ENCODE assay signal across 19 mouse cellular contexts in genomic region chr11:106426447-106426846, GRCm38 (mm10). TPM values are rescaled to one million over a fixed set of nuclear protein-coding genes. Genes with fewer than 3 reads are reported as not detected.
DNase-seq lines count a peak whose midpoint lies in the region; ATAC-seq and TF ChIP-seq lines count a peak whose summit lies in the region.
"Had no signal": no experiment of that assay in that cellular context is flagged by ENCODE, and none has a peak within 500 bp of the region (broad histone marks: within the 10 kb centered on the region; RNA-seq: fewer than 3 reads in every experiment).

No protein-coding gene starts in this region.

- no peaks in the 10 kb centered on the region; the same call in 1 of the 2 replicates for H3K36me3 ChIP-seq in lung, embryonic 16.5 days (ENCODE audit: control insufficient read depth, insufficient read depth, low read length)

- no peaks in the 10 kb centered on the region for H3K27me3 ChIP-seq in lung, embryonic 16.5 days (ENCODE audit: control insufficient read depth, insufficient read depth, low read depth, low read length)
- H3K27me3 ChIP-seq: embryonic facial prominence, embryonic 12.5 days; forebrain, embryonic 12.5 days; heart, embryonic 13.5 days; hindbrain, embryonic 15.5 days had no signal

- H3K27ac ChIP-seq in lung, embryonic 16.5 days (ENCODE audit: low read length) = peak overlapping the region; percentile 66
- H3K27ac ChIP-seq: embryonic facial prominence, embryonic 12.5 days; forebrain, embryonic 12.5 days; heart, embryonic 13.5 days; hindbrain, embryonic 15.5 days had no signal

- no peak for TF ChIP-seq CTCF in lung, adult 2 months (IDR thresholded peaks at IDR 0.05; ENCODE audit: insufficient read depth, low read length)

- peaks cover 7% of the 10 kb centered on the region for H3K4me1 ChIP-seq in lung, adult 2 months (ENCODE audit: control insufficient read depth, insufficient read depth, low read length)
- H3K4me1 ChIP-seq in lung, embryonic 16.5 days (replicated peaks; ENCODE audit: control insufficient read depth, insufficient read depth, low read length) = no peaks in the 10 kb centered on the region
- H3K4me1 ChIP-seq: embryonic facial prominence, embryonic 12.5 days; forebrain, embryonic 12.5 days; hindbrain, embryonic 15.5 days had no signal

- 68% methylated on average over 4 of the region's 4 CpGs for WGBS in lung, adult 2 months
- WGBS in lung, embryonic 16.5 days = 69% methylated on average over 4 of the region's 4 CpGs

- TF ChIP-seq POLR2A in lung, adult 2 months (IDR thresholded peaks at IDR 0.05; ENCODE audit: borderline replicate concordance, extremely low read depth, low read depth, low read length) = no peak

- H3K4me2 ChIP-seq in lung, embryonic 16.5 days (ENCODE audit: low read depth, low read length) = no peak overlapping the region
- H3K4me2 ChIP-seq: embryonic facial prominence, embryonic 12.5 days; forebrain, embryonic 12.5 days; heart, embryonic 13.5 days; hindbrain, embryonic 15.5 days had no signal

- no peak overlapping the region for H3K4me3 ChIP-seq in lung, adult 2 months (replicated peaks; ENCODE audit: extremely low read depth, low read depth, low read length)
- no peak overlapping the region for H3K4me3 ChIP-seq in lung, embryonic 16.5 days (ENCODE audit: low read length)
- H3K4me3 ChIP-seq: embryonic facial prominence, embryonic 12.5 days; forebrain, embryonic 12.5 days; heart, embryonic 13.5 days; hindbrain, embryonic 15.5 days had no signal

- H3K9ac ChIP-seq in lung, embryonic 16.5 days (ENCODE audit: low read length) = no peak overlapping the region
- H3K9ac ChIP-seq: embryonic facial prominence, embryonic 12.5 days; forebrain, embryonic 12.5 days; forebrain, postnatal 0 days; heart, embryonic 13.5 days; hindbrain, embryonic 15.5 days had no signal

- peak; percentile 99 for ATAC-seq in lung, embryonic 16.5 days (ENCODE audit: low read depth)
- ATAC-seq: forebrain, postnatal 0 days had no signal

- H3K9me3 ChIP-seq in lung, embryonic 16.5 days (ENCODE audit: control insufficient read depth, low read length) = no peaks in the 10 kb centered on the region
- H3K9me3 ChIP-seq: embryonic facial prominence, embryonic 12.5 days; forebrain, embryonic 12.5 days; heart, embryonic 13.5 days; hindbrain, embryonic 15.5 days had no signal

- DNase-seq in lung, adult 2 months = peak; percentile 56
- peak; percentile 89 for DNase-seq in lung, postnatal 25 days (ENCODE audit: low spot score)
- DNase-seq in kidney, postnatal 4 days = no peak
- DNase-seq in embryo, embryonic 10.5 days (ENCODE audit: low spot score) = no peak
- no peak for DNase-seq in kidney, postnatal 14 days
- DNase-seq: adrenal gland, adult 2 months; adrenal gland, postnatal 25 days; cerebellum, adult 2 months; cerebellum, postnatal 10 days; embryo, embryonic 11 days; forebrain, postnatal 0 days; gastrocnemius, postnatal 36 days; heart, adult 11 months; heart, postnatal 36 days had no signal

RNA-seq across cellular contexts. Expression of gene Icam2, which starts 38.6 kb away (rescaled TPM):
- polyA plus RNA-seq in lung, adult 2 months (2012; rRNA removed) = 294 and 318 TPM in 2 replicates
- polyA plus RNA-seq in lung, embryonic 16.5 days (2015; fragmentation: Nextera tagmentation; extraction: Ambion mirVana) = 108 and 126 TPM in 2 replicates

Comparison
In these comparisons a context has a peak if more than half of its experiments do, and no peak if none do; other contexts are left out.
1. DNase-seq: peak in lung, adult 2 months (single experiment) and lung, postnatal 25 days (single experiment); none in kidney, postnatal 4 days (0 of 2), embryo, embryonic 10.5 days (single experiment) and kidney, postnatal 14 days (single experiment).